Mouse (Mus musculus): ENCODE results near the gene Ipo9. TPM values are rescaled to one million over a fixed set of nuclear protein-coding genes. Genes with fewer than 3 reads are reported as not detected.

Gene Ipo9
- polyA plus RNA-seq, 1 experiment from 2014 or later, result 21.4 TPM

- no peaks in the 10 kb centered on the region for H3K27me3 ChIP-seq (replicated peaks; ENCODE audit: control insufficient read depth, insufficient read depth, low read length)
- no peak for TF ChIP-seq CTCF (IDR thresholded peaks at IDR 0.05; ENCODE audit: low read depth)
- H3K27ac ChIP-seq (ENCODE audit: low read depth, low read length), result no peak overlapping the region
- H3K36me3 ChIP-seq (ENCODE audit: control insufficient read depth, insufficient read depth), result peaks cover 72% of the 10 kb centered on the region
- ATAC-seq, result no peak
- H3K9me3 ChIP-seq (ENCODE audit: control insufficient read depth), result no peaks in the 10 kb centered on the region
- H3K4me2 ChIP-seq (replicated peaks; ENCODE audit: low read depth), result no peak overlapping the region
- H3K4me3 ChIP-seq (ENCODE audit: low read depth, low read length), result no peak overlapping the region
- H3K4me1 ChIP-seq (replicated peaks; ENCODE audit: control insufficient read depth, insufficient read depth, low read length), result no peaks in the 10 kb centered on the region
- H3K9ac ChIP-seq (ENCODE audit: low read depth, low read length), result no peak overlapping the region
These were observed 16.3 kb downstream of the Ipo9 start for GRCm38 (mm10) chr1:135413996-135414395.

DNA sequence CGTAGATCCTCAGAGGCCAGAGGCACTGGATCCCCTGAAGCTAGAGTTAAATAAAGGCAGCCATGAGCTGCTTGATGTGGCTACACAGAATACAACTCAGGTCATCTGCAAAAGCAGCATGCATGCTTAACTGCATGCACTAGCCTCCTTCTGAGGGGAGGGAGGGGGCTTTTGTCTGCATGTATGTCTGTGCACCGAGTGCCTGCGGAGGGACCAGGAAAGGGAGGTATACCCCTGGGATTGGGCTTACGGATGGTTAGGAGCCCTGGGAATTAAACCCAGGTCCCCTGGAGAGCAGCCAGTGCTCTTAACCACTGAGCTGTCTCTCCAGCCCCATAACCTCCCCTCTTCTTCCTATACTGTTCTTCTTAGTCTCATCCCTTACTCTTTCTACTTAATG is 18.2 kb downstream of the Ipo9 start:
- no peaks in the 10 kb centered on the region for H3K9me3 ChIP-seq (ENCODE audit: control insufficient read depth)

GRCm38 (mm10) chr1:135410967-135411366 is 19.3 kb downstream of the Ipo9 start:
- TF ChIP-seq CTCF (IDR thresholded peaks at IDR 0.05; ENCODE audit: low read depth), result no peak

More for the DNA sequence above, 18.2 kb downstream of the Ipo9 start:
- no peak for TF ChIP-seq CTCF (IDR thresholded peaks at IDR 0.05; ENCODE audit: low read depth)
- no peaks in the 10 kb centered on the region for H3K4me1 ChIP-seq (replicated peaks; ENCODE audit: control insufficient read depth, insufficient read depth, low read length)
- no peak overlapping the region for H3K4me2 ChIP-seq (replicated peaks; ENCODE audit: low read depth)
- 84% methylated on average over 4 of the region's 4 CpGs for WGBS
- H3K36me3 ChIP-seq (ENCODE audit: control insufficient read depth, insufficient read depth), result peaks cover 69% of the 10 kb centered on the region
- ATAC-seq, result no peak
- H3K27ac ChIP-seq (ENCODE audit: low read depth, low read length), result no peak overlapping the region
- H3K27me3 ChIP-seq (replicated peaks; ENCODE audit: control insufficient read depth, insufficient read depth, low read length), result no peaks in the 10 kb centered on the region
- H3K4me3 ChIP-seq (ENCODE audit: low read depth, low read length), result no peak overlapping the region
- no peak overlapping the region for H3K9ac ChIP-seq (ENCODE audit: low read depth, low read length)

GRCm38 (mm10) chr1:135408973-135409372 is 21.3 kb downstream of the Ipo9 start:
- Histone ChIP-seq H3K9me3 (ENCODE audit: control insufficient read depth) (no peaks in the 10 kb centered on the region), H3K27ac (ENCODE audit: low read depth, low read length) (no peak overlapping the region), H3K9ac (ENCODE audit: low read depth, low read length) (no peak overlapping the region), H3K4me1 (replicated peaks; ENCODE audit: control insufficient read depth, insufficient read depth, low read length) (no peaks in the 10 kb centered on the region), H3K4me3 (ENCODE audit: low read depth, low read length) (no peak overlapping the region), H3K36me3 (ENCODE audit: control insufficient read depth, insufficient read depth) (peaks cover 73% of the 10 kb centered on the region), H3K27me3 (replicated peaks; ENCODE audit: control insufficient read depth, insufficient read depth, low read length) (no peaks in the 10 kb centered on the region), H3K4me2 (replicated peaks; ENCODE audit: low read depth) (no peak overlapping the region)
- no peak for ATAC-seq
- 94% methylated on average over 4 of the region's 4 CpGs for WGBS
- no peak for TF ChIP-seq CTCF (IDR thresholded peaks at IDR 0.05; ENCODE audit: low read depth)

More at GRCm38 (mm10) chr1:135410967-135411366, 19.3 kb downstream of the Ipo9 start:
- no peak overlapping the region for H3K4me3 ChIP-seq (ENCODE audit: low read depth, low read length)
- H3K9me3 ChIP-seq (ENCODE audit: control insufficient read depth), result no peaks in the 10 kb centered on the region
- H3K9ac ChIP-seq (ENCODE audit: low read depth, low read length), result no peak overlapping the region
- no peaks in the 10 kb centered on the region for H3K4me1 ChIP-seq (replicated peaks; ENCODE audit: control insufficient read depth, insufficient read depth, low read length)
- H3K36me3 ChIP-seq (ENCODE audit: control insufficient read depth, insufficient read depth), result peaks cover 69% of the 10 kb centered on the region
- H3K27me3 ChIP-seq (replicated peaks; ENCODE audit: control insufficient read depth, insufficient read depth, low read length), result no peaks in the 10 kb centered on the region
- ATAC-seq, result no peak
- WGBS, result 46% methylated on average over 2 of the region's 2 CpGs
- H3K27ac ChIP-seq (ENCODE audit: low read depth, low read length), result no peak overlapping the region
- no peak overlapping the region for H3K4me2 ChIP-seq (replicated peaks; ENCODE audit: low read depth)

GRCm38 (mm10) chr1:135405356-135405755 is 24.9 kb downstream of the Ipo9 start:
- no peak overlapping the region for H3K4me3 ChIP-seq (ENCODE audit: low read depth, low read length)
- H3K4me2 ChIP-seq (replicated peaks; ENCODE audit: low read depth), result no peak overlapping the region
- H3K9me3 ChIP-seq (ENCODE audit: control insufficient read depth), result no peaks in the 10 kb centered on the region
- 67% methylated on average over 7 of the region's 7 CpGs for WGBS
- H3K36me3 ChIP-seq (ENCODE audit: control insufficient read depth, insufficient read depth), result peaks cover 86% of the 10 kb centered on the region
- no peak overlapping the region for H3K27ac ChIP-seq (ENCODE audit: low read depth, low read length)
- TF ChIP-seq CTCF (IDR thresholded peaks at IDR 0.05; ENCODE audit: low read depth), result no peak
- H3K9ac ChIP-seq (ENCODE audit: low read depth, low read length), result no peak overlapping the region
- no peaks in the 10 kb centered on the region for H3K4me1 ChIP-seq (replicated peaks; ENCODE audit: control insufficient read depth, insufficient read depth, low read length)
- H3K27me3 ChIP-seq (replicated peaks; ENCODE audit: control insufficient read depth, insufficient read depth, low read length), result no peaks in the 10 kb centered on the region
- no peak for ATAC-seq

DNA sequence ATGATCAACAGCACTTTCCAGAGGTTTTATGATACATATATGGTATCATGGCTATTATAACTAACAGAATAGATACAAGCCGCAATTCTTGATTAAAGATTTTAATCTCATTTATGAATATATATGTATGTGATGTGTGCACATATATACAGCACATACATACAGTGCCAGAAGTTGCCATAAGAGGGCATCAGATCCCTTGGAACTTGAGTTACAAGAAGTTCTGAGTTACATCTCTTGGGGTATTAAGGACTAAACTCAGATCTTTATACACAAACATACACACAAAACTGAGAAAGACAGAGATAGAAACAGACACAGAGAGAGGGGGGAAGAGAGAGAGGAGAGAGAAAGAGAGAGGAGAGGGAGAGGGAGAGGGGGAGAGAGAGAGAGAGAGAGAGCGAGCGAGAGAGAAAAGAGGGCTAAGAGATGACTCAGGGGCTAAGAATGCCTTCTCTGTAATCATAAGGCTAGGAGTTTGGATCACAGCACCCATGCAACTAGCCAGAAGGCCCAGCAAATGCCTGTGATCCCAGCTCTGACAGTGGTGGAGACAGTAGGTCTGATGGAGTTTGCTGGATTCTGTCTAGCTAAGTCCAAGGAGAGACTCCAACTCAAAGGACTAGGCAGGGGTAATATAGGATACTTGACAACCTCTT is 28.7 kb downstream of the Ipo9 start:
- peak; percentile 47 for TF ChIP-seq CTCF (IDR thresholded peaks at IDR 0.05; ENCODE audit: low read depth)
- 93% methylated on average over 3 of the region's 3 CpGs for WGBS
- H3K27me3 ChIP-seq (replicated peaks; ENCODE audit: control insufficient read depth, insufficient read depth, low read length), result no peaks in the 10 kb centered on the region
- H3K4me3 ChIP-seq (ENCODE audit: low read depth, low read length), result no peak overlapping the region
- no peak overlapping the region for H3K27ac ChIP-seq (ENCODE audit: low read depth, low read length)
- ATAC-seq, result no peak
- no peaks in the 10 kb centered on the region for H3K4me1 ChIP-seq (replicated peaks; ENCODE audit: control insufficient read depth, insufficient read depth, low read length)
- no peak overlapping the region for H3K4me2 ChIP-seq (replicated peaks; ENCODE audit: low read depth)
- no peak overlapping the region for H3K9ac ChIP-seq (ENCODE audit: low read depth, low read length)
- H3K36me3 ChIP-seq (ENCODE audit: control insufficient read depth, insufficient read depth), result peaks cover 78% of the 10 kb centered on the region
- H3K9me3 ChIP-seq (ENCODE audit: control insufficient read depth), result no peaks in the 10 kb centered on the region
